Mouse (Mus musculus) right cerebral cortex, adult 2 months (tissue): ENCODE measurements around the gene Tha1.
A peak's percentile ranks its signal among the peaks of the same experiment; 100 is the strongest.

Source experiments
- DNase-seq, 2 experiments: peaks; one replicate each; pipeline ENCODE4 v3.0.0; 2021 to 2022; ENCODE audit warnings: low spot score in 2 of 2

Gene Tha1

DNA sequence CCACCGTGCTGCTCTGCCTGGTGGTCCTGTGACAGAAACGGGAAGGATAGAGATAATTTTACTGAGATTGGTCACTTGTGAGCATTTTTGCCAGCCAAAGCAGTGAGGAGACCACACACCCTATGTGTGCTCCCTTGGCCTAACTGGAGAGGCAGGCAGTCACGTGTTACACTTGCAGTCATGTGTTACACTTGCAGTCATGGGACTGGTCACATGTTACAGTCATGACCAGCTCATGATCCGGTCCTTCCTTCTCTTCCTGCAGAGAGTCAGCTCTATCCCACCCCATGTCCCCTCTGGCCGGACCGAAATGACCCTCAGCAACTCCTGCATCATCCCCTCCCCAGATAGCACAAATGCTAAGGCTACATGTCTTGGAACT lies 7.7 kb upstream of the Tha1 start:
- DNase-seq, result no peak

DNA sequence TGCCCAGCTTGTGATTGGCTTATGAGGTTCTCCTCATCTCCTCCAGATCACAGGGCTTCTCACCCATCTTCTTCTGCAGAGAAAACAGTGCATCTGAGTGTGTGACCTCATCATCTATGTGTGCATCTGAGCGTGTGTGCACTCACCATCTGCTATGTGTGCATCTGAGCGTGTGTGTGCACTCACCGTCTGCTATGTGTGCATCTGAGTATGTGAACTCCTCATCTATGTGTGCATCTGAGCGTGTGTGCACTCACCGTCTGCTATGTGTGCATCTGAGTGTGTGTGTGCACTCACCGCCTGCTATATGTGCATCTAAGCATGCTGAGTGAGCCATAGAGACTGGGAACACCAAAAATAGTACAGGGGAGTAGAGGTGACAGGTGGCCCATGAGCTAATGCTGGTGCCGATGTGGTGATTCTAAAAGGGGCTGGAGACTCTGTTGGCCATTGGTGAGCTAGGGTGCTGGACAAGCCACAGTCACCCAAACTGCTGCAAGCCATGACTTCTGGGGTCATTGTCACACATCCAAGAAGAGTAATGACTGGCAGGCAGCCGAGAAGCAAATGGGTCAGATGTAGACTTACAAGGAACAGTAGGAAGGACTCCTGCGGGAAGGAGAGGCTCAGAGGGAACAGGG lies 7.2 kb upstream of the Tha1 start:
- DNase-seq, result no peak

DNA sequence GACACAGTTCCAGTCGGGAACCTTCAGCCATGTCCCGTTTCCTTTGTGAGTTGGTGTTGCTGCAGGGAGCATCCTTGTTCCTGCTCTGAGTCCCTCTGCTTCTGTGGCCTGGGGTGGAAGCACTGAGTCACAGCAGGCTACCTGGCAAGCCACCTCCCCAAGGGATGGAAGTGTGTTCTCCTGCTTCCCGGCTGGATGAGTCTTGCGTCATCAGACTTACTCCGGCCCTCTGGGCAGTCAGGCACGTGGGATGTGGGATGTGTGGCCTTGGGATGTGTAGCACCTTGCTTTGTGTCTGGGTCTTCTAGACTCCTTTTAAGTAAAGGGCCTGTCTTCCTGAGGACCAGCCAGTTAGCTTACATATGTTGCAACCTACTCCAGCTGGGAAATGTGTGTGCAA lies 6.4 kb upstream of the Tha1 start:
- no peak for DNase-seq

DNA sequence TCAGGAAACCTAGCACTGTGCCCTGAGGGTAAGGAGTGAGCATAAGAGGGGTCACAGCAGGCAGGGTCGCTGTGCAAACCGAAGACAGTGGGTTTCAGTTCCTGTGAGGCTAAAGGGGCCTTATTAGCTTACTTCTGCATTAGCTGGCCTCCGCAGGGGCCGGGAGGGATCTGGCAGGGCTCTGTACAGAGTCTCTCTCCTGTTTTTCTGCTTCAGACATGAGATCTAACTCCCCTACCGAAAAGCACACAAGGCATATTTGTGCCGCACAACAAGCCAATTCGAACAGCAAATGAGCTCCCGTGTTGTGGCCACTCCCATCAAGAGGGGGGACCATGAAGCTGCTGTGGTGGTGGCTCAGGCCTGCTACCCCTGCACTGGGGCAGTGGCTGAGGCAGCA lies 5.6 kb upstream of the Tha1 start:
- no peak for DNase-seq

DNA sequence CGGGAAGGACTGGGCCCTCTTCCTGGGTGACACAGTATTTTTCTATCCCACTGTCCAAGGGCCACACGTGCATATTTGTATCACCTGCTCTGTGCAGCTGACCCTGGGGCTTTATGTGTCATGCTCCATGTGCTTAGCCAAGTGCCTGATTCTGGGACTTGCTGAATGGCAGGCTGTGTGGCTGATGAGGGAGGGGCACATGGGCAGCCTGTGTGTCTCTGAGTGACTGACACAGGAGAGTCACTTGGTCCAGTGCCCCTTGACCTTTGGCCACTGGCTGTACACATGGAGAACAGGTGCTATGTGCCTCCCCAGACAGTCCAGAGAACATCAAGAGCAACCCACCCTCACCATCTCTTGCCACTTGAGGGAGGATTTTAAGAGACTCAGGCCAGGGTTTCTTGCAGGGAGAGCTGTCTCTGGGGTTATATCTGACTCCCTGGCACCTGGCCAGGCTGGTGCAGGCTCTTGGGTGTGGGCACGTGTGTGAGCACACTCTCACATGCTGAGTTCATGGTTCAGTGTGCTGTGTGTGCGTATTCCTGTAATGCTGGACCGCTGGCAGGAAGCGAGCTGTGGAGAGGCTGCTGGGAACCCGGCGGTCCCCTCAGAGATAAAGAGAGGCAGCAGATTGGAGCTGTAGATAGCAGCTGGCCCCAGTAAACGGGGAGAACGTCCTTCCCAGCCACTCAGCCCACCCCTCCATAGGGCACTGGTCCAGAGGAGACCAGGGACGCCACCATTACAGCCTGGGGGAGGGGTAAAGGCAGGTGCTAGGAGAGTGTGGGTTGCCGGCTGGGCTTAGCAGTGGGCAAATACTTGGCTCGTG lies 4.8 kb upstream of the Tha1 start:
- DNase-seq, result peak; percentile 29 to 42

DNA sequence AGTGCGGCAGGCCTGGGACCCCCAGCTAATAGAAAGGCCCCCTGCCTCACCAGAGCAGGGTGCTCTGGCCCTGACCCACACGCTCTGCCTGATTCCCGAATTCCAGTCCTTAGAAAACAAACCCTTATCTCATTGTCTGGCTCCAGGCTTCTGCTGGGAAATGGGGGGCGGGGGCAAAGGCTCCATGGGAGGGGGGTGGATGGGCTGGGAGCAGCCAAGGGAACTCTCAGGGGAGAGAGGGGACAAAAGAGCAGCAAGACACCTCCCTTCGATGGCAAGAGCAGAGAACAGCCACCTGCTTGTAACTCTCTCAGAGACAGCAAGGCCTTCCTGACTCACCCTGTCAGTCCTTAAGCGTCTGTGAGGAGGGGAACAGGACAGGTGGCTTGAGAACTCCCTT lies 2.4 kb upstream of the Tha1 start:
- DNase-seq, result no peak

DNA sequence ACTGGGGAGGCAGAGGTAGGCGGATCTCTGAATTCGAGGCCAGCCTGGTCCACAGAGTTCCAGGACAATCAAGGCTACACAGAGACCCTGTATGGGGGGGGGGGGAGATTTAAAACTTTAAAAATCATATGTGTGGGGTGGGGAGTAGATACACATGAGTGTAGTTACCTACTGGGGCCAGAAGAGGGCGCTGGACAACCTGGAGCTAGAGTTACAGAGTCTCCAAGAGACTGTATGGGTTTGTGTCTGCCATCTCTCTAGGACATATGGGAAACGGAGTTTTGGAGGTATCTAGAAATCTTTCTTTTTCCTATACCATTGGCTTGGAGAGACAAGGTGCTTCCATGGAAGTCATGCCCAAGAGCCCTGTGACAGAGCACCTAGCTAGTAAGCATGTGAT lies 1.1 kb upstream of the Tha1 start:
- no peak for DNase-seq

DNA sequence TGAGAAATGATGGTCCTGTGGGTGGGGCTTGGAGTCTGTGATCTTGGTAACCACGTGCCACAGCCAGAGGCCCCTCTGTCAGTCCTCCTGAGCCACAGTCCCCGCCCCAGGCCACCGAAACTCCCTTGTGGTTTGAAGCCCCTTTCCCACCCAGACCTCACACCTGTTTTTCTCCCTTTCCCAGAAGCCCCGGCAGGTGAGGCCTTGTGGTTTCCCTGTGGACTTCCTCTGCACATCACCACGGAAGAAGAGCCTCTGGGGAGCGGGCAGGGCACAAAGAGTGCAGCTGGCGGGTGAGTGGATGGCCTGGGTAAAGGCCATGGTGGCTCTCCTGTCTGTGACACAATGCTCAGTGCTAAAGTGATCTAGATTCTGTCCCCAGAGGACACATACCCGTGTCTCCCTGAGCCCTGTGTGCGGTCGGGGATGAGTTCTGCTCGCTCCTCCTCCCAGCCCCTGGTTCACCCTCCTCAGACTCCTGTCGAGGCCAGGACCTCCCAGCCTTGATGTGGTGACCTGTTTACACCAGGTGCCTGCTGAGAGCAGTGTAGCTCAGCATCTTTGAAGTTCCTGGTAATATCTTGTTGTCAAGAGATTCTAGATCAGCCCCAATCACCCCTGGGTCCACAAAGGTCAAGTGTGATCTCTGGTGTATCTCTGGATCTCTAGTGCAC lies 1.2 kb downstream of the Tha1 start:
- no peak for DNase-seq

DNA sequence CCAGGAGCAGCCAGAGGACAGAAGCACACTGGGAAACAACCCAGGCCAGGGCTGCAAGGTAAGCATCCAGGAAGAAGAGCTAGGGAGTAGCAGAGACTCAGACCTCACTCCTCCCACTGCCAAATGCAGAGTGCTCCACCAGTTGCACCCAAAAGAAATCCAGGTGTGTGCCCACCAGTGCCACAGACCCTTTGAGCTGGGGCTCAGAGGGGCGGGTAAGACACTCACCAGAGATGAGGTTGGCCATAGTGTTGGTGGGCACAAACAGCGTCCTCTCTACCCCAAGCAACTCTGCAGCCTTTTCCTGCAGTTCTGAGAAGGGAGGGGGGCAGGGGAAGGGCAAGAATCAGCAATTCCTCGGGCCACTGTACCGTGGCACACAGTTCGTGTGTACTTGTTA lies 1.9 kb downstream of the Tha1 start:
- DNase-seq, result no peak

DNA sequence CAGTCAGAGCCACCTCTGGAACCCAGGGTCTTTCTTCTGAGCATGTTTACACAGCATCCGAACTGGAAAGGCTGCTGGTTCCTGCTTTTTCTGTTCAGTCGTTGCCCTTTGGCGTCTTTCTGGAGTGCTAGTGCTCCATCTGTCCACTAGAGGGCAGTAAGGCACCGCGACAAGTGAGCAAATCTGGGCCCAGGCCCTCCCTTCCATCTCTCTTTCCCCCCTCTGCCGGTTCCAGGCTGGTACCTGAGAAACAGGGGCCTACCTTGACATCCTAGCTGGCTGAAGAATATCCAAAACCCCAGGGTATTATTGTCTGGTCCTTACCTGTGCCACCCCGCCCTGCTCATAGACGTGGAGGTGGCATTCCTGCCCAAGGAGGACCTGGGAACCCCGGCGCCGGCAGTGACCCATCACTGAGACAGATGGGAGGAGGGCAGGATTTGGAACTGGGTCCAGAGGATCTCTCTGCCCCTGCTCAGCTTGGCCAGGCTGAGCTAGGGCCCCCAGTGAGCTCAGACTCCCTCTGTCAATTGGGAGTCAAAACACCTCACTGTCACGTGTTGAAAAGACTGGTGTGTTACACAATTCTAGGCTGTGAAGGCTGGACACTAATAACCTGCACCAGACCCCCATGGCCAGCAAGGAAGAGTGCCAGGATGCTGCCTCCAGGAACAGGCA lies 2.5 kb downstream of the Tha1 start:
- peak; percentile 76 to 82 for DNase-seq

DNA sequence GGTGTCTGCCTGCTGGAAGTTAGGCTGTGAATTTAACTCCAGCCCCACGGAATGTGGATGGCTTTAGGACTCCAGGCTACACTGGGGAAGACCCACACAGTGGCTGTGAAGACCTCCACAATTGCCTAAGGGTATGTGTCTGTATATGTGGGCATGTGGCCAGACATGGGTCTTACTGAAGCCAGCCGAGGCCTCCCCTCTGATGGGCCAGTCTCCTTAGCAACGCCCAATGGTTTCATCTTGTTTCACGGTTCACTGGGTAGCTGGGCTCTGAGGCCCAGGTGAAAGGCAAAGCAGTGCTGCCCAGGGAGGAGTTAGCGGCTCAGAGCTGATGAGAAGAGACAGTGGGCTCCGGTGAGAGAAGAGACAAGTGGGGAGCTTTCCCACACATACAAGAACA lies 7.3 kb downstream of the Tha1 start:
- no peak for DNase-seq

DNA sequence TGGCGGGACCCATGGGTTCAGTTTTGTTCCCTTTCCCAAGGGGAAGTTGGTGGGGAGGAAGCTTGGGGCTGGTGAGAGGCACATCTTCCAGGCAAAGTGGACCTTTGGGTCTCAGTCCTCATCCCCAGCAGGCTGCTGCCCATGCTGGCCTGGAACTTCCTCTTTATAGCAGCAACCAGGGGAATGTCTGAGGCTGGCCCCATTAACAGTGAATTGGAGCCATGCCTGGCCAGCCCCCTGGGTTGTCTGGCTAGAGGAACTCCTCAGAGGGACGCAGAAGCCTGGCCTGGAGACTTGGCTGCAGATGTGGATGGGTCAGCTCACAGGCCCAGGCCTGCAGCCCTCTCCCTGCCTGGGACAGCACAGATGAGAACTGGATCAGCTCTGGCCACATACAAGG lies 8.5 kb downstream of the Tha1 start:
- DNase-seq, result no peak

DNA sequence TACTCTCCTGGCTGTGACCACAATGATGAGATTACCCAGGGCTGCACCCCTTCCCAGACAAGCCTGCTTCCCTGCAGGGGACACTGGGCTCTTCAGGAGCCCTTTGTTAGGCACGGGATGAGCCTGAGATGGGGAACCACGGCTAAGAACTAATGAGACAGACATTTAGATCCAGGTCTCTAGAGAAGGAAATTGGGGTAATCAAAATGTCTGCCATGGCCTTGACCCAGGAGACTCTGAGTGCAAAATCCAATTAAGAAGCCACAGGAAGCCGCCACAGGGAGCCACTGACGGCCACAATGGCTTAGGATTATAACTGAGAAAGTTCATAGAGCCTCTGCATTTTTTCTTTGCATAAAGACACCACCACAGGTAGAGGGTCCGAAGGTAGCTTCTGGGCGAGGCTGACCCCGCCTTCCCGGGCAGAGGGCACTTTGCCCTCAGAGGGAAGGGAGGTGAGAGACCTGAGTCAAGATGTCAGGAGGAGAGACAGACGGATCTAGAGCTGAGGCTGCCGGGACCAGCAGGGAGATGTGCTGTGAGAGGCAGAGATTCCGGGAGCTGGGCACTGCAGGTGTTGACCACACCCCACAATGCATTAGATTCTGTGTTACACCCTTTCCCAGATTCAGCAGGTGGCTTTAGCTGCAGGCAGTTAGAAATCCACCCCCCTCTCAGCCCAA lies 10.0 kb downstream of the Tha1 start:
- DNase-seq, result no peak

DNA sequence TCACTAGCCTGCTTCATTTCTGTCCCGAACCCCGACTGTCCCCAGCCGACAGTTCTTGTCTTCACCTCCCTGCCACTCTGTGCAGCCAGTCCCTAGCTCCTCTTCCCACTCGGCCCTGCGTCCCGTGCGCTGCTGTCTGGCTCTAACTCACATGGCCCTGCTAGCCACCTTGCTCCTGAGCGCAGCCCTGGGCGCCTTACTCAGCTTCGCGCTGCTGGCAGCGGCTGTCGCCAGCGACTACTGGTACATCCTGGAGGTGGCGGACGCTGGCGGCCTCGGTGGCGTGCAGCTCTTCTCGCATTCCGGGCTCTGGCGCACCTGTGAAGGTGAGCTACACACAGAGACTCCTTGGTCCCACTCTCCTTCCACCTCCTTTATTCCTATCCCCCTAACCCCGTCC lies 12.7 kb downstream of the Tha1 start, which contains the start of gene Tmem235:
TSS of gene Tmem235 (plus strand) at position 152 of the 400 bp plus-strand sequence.
- no peak for DNase-seq

DNA sequence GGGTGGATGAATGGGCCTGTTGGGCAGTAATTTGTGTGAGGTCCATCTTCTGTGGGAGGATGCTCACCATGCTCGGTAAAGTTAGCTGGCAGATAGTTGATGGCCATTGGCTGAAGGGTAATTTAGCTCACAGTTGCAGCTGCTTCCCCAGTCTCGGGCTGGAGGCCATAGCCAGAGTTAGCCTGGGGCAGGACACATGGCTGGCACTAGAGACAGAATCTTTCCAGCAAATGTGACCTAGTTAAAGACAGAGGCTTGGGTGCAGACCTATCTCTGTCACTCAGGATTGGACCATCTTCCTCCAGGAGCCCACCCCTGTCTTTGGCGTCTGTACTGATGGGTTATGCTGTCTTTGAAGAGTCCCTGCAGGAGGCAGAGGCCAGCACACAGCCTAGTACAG lies 14.9 kb downstream of the Tha1 start:
- DNase-seq, result no peak

DNA sequence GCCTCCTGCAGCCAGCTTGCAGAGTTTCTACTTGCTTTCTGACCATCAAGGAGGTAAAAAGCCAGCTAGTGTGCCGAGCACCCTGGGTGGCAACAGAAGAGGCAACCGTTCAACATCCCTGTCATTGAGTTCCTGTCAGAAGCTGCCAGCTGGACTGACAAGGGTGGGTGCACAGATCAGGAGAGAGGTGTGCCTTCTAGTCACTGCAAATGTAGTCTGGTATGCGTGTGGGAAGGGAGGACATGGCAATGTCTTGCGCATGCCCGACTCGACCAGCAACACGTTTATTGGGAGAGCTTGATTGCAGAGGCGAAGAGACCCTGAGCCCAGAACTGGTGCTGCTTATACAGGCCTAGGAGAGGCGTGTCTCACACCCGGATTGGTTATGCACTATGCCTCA lies 15.8 kb downstream of the Tha1 start:
- DNase-seq, result no peak

DNA sequence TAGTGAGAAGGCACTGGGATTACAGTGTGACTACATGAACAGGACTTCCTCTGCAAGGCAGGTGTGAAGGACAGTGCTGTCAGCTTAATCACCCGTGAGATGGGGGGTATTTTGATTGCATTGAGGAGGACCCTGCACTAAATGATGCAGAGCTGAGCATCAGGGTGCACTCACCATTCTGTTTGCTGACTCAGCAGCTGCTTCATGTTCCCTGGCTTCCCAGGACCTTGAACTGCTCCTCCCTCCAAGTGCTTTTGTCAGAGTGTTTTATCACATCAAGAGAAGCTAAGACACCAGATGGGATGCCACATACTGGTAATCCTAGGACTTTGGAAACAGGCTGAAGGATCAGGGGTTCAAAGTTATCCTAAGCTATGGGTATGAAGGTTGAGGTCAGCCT lies 17.3 kb downstream of the Tha1 start:
- no peak for DNase-seq

DNA sequence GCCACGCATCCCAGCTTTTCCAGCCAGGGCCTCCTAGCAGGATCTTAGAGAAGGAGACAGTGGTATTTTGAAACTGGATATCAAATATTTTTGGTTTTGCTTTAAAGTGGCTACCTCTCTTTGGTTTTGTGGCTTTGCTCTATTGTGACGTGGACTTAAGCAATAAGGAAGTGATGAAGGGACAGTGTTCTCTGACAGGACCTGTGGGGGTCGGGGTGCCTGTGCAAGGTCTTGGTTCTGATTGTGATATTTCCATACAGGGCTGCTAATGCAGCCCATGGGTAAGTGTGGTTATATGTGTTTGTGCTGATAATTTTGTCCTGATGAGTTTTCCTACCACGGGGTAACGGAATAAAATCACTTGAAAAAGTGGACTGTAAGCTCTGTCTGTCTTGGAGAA lies 17.9 kb downstream of the Tha1 start:
- DNase-seq, result no peak

DNA sequence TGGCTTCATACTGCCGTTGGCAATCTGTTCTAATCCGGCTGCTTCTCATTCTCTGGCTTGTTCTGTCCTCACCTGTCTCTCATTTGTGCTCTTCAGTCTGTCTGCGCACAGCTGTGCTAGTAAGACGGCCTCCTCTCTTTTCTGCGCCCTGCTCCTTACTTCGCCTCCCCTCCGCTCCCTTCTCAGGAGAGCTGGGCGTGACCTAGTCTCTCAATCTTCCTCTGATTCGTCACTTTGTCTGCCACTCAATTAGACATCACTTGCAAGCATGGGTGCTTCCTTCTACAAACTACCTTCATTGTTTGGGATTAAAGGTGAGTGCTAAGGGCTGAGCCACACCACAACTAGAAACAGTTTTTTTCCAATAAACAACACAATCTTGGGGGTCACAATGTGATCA lies 19.0 kb downstream of the Tha1 start:
- DNase-seq, result no peak

DNA sequence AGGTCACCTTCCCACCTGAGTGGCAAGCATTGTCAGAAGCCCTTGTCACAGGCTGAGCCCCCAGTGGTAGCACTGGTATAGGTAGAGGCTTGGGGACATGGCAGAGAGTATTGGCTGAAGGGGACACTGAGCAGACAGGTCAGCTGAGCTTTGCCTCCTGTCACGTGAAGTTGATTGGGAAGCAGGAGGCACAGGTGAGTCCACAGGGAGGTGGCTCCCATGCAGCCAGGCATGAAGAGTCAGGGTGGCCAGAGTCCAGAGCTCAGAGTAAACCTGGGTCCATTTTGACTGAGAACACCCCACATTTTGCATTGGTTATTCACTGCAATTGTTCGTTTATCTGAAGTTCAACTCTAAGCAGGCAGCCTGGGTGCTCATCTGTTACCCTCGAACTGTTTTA lies 20.4 kb downstream of the Tha1 start:
- no peak for DNase-seq

DNA sequence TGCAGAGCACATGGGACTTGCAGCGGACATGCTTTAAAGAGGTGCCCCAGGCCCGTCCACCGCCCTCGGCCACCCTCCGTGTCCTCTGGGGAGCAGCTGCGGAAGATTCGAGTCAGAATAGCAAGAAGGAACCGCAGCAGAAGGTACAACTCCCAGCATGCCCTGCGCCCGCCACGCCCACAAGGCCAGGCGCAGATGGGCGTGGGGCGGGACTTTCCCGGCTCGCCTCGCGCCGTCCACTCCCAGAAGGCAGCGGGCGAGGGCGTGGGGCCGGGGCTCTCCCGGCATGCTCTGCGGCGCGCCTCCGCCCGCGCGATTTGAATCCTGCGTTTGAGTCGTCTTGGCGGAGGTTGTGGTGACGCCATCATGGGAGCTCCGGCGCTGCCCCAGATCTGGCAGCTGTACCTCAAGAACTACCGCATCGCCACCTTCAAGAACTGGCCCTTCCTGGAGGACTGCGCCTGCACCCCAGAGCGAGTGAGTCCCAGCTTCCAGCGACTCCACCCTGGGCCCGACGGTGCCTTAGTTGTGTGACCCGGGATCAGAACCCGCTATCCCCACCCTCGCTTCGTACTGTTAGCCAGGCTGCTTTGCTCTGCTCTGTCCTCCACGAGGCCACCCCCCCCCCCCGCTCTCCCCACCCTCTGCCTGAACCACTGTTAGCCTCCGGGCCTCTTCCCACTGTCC lies 24.2 kb downstream of the Tha1 start, which contains the start of gene Birc5:
TSS of gene Birc5 (plus strand) at position 267 of the 687 bp plus-strand sequence.
- DNase-seq, result peak; percentile 95
